Mouse (Mus musculus): ENCODE measurements around the gene Sarm1. TPM values are rescaled to one million over a fixed set of nuclear protein-coding genes. Genes with fewer than 3 reads are reported as not detected.

Sarm1 gene
- polyA plus RNA-seq, 1 experiment from 2014 or later = 1.8 TPM

GRCm38 (mm10) chr11:78502909-78503650 is 5.5 kb upstream of the Sarm1 start, which contains the start of gene Sebox:
TSS of gene Sebox (plus strand) at chr11:78503447.
- Histone ChIP-seq H3K36me3 (peaks cover 25% of the 10 kb centered on the region), H3K4me2 (no peak within 1 kb of the TSS), H3K4me3 (replicated peaks) (no peak within 1 kb of the TSS), H3K9me3 (replicated peaks) (no peaks in the 10 kb centered on the region), H3K4me1 (peaks cover 2% of the 10 kb centered on the region), H3K27me3 (peaks cover 34% of the 10 kb centered on the region), H3K9ac (no peak within 1 kb of the TSS), H3K27ac (no peak within 1 kb of the TSS)
- 73% methylated on average over 7 of the region's 7 CpGs for WGBS
- no peak for ATAC-seq (replicated peaks; ENCODE audit: low FRiP score)

DNA sequence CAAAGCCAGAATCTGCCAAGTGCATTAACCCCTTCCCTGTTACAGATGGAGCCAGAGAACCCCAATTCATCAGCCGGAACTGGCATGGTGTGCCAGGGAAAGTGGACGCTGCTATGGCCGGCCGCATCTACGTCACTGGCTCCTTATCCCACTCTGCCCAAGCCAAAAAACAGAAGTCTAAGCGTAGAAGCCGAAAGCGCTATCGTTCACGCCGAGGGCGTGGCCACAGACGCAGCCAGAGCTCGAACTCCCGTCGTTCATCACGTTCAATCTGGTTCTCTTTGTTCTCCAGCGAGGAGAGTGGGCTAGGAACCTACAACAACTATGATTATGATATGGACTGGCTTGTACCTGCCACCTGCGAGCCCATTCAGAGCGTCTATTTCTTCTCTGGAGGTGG is 4.0 kb upstream of the Sarm1 start:
- no peak overlapping the region for H3K4me3 ChIP-seq (replicated peaks)
- H3K27ac ChIP-seq = no peak overlapping the region
- H3K27me3 ChIP-seq = peaks cover 44% of the 10 kb centered on the region
- H3K4me2 ChIP-seq = no peak overlapping the region
- no peak for ATAC-seq (replicated peaks; ENCODE audit: low FRiP score)
- H3K4me1 ChIP-seq = peaks cover 16% of the 10 kb centered on the region
- H3K9me3 ChIP-seq (replicated peaks) = no peaks in the 10 kb centered on the region
- 72% methylated on average over 20 of the region's 20 CpGs for WGBS
- H3K9ac ChIP-seq = no peak overlapping the region
- H3K36me3 ChIP-seq = peaks cover 11% of the 10 kb centered on the region

DNA sequence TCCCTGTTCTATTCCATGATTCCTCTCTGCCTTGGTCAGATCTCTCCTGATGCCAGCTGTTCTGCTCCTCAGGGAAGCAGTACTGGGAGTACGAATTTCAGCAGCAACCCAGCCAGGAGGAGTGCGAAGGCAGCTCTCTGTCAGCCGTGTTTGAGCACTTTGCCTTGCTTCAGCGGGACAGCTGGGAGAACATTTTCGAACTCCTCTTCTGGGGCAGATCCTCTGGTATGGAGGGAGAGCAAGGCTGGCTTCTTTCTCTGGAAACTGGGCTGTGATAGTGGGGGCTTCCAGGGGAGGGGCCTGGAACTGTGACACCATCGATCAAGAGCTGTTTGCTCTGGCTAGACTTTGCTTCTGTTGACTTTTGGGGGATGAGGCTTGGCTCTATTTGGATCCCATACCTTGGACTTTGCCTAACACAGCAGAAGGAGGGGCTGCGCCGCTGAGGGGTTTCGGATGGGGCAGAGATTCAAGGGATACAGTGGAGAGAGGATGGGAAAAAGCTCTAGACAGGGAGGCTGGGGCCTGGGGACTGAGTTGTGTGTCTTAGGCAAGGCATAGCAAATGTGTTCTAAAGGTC is 3.2 kb upstream of the Sarm1 start:
- no peak overlapping the region for H3K4me2 ChIP-seq
- peaks cover 52% of the 10 kb centered on the region for H3K27me3 ChIP-seq
- peaks cover 16% of the 10 kb centered on the region for H3K4me1 ChIP-seq
- no peak overlapping the region for H3K4me3 ChIP-seq (replicated peaks)
- H3K9ac ChIP-seq = no peak overlapping the region
- peaks cover 2% of the 10 kb centered on the region; the same call in 1 of the 2 replicates for H3K36me3 ChIP-seq
- no peak for ATAC-seq (replicated peaks; ENCODE audit: low FRiP score)
- H3K27ac ChIP-seq = no peak overlapping the region
- no peaks in the 10 kb centered on the region for H3K9me3 ChIP-seq (replicated peaks)
- 83% methylated on average over 9 of the region's 9 CpGs for WGBS

DNA sequence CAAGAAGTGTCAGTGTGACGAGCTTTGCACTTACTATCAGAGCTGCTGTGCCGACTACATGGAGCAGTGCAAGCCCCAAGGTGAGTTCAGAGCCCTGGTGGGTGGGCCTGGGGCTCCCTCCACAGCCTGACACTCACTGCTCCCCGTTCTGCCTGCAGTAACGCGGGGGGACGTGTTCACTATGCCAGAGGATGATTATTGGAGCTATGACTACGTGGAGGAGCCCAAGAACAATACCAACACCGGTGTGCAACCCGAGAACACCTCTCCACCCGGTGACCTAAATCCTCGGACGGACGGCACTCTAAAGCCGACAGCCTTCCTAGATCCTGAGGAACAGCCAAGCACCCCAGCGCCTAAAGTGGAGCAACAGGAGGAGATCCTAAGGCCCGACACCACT is 2.0 kb upstream of the Sarm1 start:
- Histone ChIP-seq H3K27me3 (peaks cover 64% of the 10 kb centered on the region), H3K27ac (no peak overlapping the region), H3K9me3 (replicated peaks) (no peaks in the 10 kb centered on the region), H3K4me1 (peaks cover 16% of the 10 kb centered on the region), H3K9ac (no peak overlapping the region), H3K4me2 (no peak overlapping the region), H3K4me3 (replicated peaks) (no peak overlapping the region), H3K36me3 (no peaks in the 10 kb centered on the region)
- ATAC-seq (replicated peaks; ENCODE audit: low FRiP score) = no peak
- 41% methylated on average over 16 of the region's 16 CpGs for WGBS

DNA sequence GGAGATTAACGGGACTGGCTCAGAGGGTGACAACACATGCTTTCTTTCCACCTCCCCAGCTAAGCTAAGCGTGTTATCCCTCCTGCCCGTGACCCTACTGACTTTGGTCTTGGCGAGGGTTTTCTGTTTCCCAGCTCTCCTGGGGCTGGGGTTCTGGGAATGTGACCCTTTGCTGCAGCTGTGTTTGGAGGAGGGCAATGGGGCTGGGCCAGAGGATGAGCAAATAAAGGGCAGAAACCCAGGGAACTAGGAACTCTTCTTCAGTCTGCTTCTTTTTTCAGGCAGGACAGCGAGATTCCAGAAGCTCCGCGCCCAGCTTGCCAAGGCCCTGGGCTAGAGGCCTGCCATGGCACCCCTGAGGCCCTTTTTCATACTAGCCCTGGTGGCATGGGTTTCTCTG is 1.4 kb upstream of the Sarm1 start, which contains the start of gene Vtn:
Gene Vtn (plus strand): TSS at position 88 of the 400 bp plus-strand sequence.
- no peaks in the 10 kb centered on the region for H3K9me3 ChIP-seq (replicated peaks)
- 0 out of 2 replicates have a peak within 1 kb of the TSS, but pooled peaks have one; percentile 31 for H3K9ac ChIP-seq
- peaks cover 16% of the 10 kb centered on the region for H3K4me1 ChIP-seq
- peak within 1 kb of the TSS; percentile 99 for H3K4me2 ChIP-seq
- no peaks in the 10 kb centered on the region for H3K36me3 ChIP-seq
- WGBS = 54% methylated on average over 7 of the region's 7 CpGs
- H3K4me3 ChIP-seq (replicated peaks) = peak within 1 kb of the TSS; percentile 59
- no peak for ATAC-seq (replicated peaks; ENCODE audit: low FRiP score)
- 0 out of 2 replicates have a peak within 1 kb of the TSS, but pooled peaks have one; percentile 9 for H3K27ac ChIP-seq
- peaks cover 69% of the 10 kb centered on the region for H3K27me3 ChIP-seq

DNA sequence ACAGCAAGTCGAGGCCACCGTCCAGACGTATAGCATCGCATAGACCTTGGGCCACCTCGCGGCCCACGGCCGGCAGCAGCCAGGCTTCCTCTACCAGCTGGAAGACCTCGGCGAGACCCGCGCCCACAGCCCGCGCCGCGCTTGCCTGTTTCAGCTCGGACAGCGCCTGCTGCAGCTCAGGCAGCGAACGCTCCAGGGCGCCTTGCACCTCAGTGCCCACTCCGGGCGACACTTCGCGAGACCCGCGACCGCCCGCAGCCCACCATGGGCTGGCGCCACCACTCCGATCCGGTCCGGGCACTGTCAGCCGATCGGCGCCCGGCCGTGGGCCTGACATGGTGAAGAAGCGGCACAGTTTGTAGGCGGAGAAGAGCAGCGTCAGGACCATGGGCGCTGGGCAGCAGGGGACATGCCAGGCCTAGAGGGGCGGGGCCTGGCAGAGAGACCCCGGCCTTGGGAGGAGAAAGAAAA is 448 bp downstream of the Sarm1 start:
- H3K27ac ChIP-seq = no peak overlapping the region
- under 1% methylated on average over 44 of the region's 44 CpGs for WGBS
- peak overlapping the region; percentile 43 for H3K9ac ChIP-seq
- H3K27me3 ChIP-seq = peaks cover 79% of the 10 kb centered on the region
- peak; percentile 32 for ATAC-seq (replicated peaks; ENCODE audit: low FRiP score)
- H3K9me3 ChIP-seq (replicated peaks) = no peaks in the 10 kb centered on the region
- H3K4me1 ChIP-seq = peaks cover 16% of the 10 kb centered on the region
- H3K36me3 ChIP-seq = no peaks in the 10 kb centered on the region
- H3K4me3 ChIP-seq (replicated peaks) = peak overlapping the region; percentile 59
- H3K4me2 ChIP-seq = peak overlapping the region; percentile 99

DNA sequence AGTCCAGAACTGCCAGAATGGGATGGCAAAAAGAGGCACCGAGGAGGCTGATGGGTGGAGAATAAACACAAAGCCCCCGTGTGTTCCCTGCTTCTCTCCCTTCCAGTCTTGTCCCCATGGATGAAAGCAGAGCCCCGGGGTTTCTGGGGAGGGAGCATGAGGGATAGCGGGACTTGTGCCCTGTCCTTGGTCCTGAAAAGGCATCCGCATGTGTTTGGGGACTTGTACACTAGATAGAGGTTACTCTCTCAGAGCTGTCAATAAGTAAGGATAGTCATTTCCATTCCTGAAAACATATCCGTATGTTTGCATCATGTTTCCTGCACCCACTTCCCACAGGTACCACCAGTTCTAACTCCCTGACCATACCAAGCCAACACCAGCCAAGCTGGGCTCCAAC is 1.6 kb downstream of the Sarm1 start:
- H3K36me3 ChIP-seq = no peaks in the 10 kb centered on the region
- no peak overlapping the region for H3K9ac ChIP-seq
- ATAC-seq (replicated peaks; ENCODE audit: low FRiP score) = no peak
- no peak overlapping the region for H3K27ac ChIP-seq
- H3K27me3 ChIP-seq = peaks cover 83% of the 10 kb centered on the region
- 5% methylated on average over 6 of the region's 6 CpGs for WGBS
- peaks cover 19% of the 10 kb centered on the region for H3K4me1 ChIP-seq
- H3K9me3 ChIP-seq (replicated peaks) = no peaks in the 10 kb centered on the region
- H3K4me3 ChIP-seq (replicated peaks) = no peak overlapping the region
- no peak overlapping the region for H3K4me2 ChIP-seq

DNA sequence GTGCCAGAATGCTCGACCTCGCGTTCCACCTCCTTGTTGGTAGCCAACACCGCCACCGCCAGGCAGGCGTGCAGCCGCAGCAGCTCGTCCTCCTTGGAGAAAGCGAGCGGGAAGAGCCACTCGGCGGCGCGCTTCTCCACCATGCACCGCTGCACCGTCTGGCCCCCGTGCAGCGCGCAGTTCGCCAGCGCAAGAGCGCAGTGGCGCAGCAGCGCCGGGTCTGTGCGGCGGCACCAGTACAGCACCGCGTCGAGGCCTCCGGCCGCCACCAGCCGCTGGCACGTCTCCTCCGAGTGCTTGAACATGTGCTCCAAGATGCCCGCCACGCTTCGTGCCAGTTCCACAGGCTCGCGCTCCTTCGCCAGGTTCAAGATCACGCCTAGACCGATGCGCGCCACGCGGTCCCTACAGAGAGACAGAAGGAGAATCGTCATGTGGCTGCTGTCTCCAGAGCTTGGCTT is 6.7 kb downstream of the Sarm1 start:
- Histone ChIP-seq H3K4me2 (peak overlapping the region; percentile 54), H3K4me3 (replicated peaks) (peak overlapping the region; percentile 32), H3K9me3 (replicated peaks) (no peaks in the 10 kb centered on the region), H3K36me3 (no peaks in the 10 kb centered on the region), H3K27me3 (peaks cover 89% of the 10 kb centered on the region), H3K4me1 (peaks cover 13% of the 10 kb centered on the region), H3K27ac (no peak overlapping the region), H3K9ac (no peak overlapping the region)
- ATAC-seq (replicated peaks; ENCODE audit: low FRiP score) = no peak; the same call in 1 of the 2 replicates
- WGBS = 11% methylated on average over 48 of the region's 48 CpGs

GRCm38 (mm10) chr11:78488168-78488567 is 9.4 kb downstream of the Sarm1 start:
- Histone ChIP-seq H3K4me3 (replicated peaks) (no peak overlapping the region), H3K9ac (no peak overlapping the region), H3K4me1 (peaks cover 13% of the 10 kb centered on the region), H3K27ac (no peak overlapping the region), H3K4me2 (no peak overlapping the region), H3K9me3 (replicated peaks) (no peaks in the 10 kb centered on the region), H3K27me3 (peaks cover 80% of the 10 kb centered on the region), H3K36me3 (no peaks in the 10 kb centered on the region)
- ATAC-seq (replicated peaks; ENCODE audit: low FRiP score) = no peak
- WGBS = under 1% methylated on average over 8 of the region's 8 CpGs

DNA sequence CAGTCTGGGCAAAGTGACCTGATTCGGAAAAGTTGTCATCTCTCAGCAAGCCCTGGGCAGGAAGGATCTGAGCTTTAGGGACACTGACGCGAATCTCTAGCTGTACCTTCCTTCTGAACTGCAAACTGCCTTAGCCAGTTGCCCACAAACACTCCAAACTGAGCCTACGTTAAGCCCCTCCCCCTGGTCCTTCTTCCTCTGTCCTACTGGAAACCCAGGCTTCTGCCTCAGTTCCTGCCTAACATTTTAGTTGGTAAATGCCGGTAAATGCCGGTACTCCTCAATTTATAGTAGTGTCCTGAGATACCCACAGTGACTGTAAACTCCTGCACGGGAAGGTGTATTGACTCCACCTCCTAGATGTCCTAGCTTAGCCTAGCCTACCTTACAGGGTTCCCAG is 13.9 kb downstream of the Sarm1 start:
- H3K4me1 ChIP-seq = peaks cover 4% of the 10 kb centered on the region; the same call in 1 of the 2 replicates
- no peak for ATAC-seq (replicated peaks; ENCODE audit: low FRiP score)
- no peak overlapping the region for H3K4me3 ChIP-seq (replicated peaks)
- peaks cover 43% of the 10 kb centered on the region for H3K27me3 ChIP-seq
- no peak overlapping the region for H3K27ac ChIP-seq
- H3K9me3 ChIP-seq (replicated peaks) = no peaks in the 10 kb centered on the region
- H3K9ac ChIP-seq = no peak overlapping the region
- H3K4me2 ChIP-seq = no peak overlapping the region
- WGBS = 63% methylated on average over 7 of the region's 7 CpGs
- no peaks in the 10 kb centered on the region for H3K36me3 ChIP-seq

- Histone ChIP-seq H3K4me2 (no peak overlapping the region), H3K36me3 (no peaks in the 10 kb centered on the region), H3K9ac (no peak overlapping the region), H3K4me3 (replicated peaks) (no peak overlapping the region), H3K4me1 (no peaks in the 10 kb centered on the region), H3K27me3 (no peaks in the 10 kb centered on the region), H3K9me3 (replicated peaks) (no peaks in the 10 kb centered on the region), H3K27ac (no peak overlapping the region)
- ATAC-seq (replicated peaks; ENCODE audit: low FRiP score) = no peak
- WGBS = 77% methylated on average over 3 of the region's 3 CpGs
These were observed 22.3 kb downstream of the Sarm1 start for GRCm38 (mm10) chr11:78475289-78475688.

GRCm38 (mm10) chr11:78471326-78472103 is 26.0 kb downstream of the Sarm1 start:
- H3K4me1 ChIP-seq = peaks cover 5% of the 10 kb centered on the region
- no peak for ATAC-seq (replicated peaks; ENCODE audit: low FRiP score)
- H3K36me3 ChIP-seq = no peaks in the 10 kb centered on the region
- no peak overlapping the region for H3K9ac ChIP-seq
- H3K4me3 ChIP-seq (replicated peaks) = no peak overlapping the region
- no peak overlapping the region for H3K4me2 ChIP-seq
- 88% methylated on average over 10 of the region's 10 CpGs for WGBS
- H3K27me3 ChIP-seq = no peaks in the 10 kb centered on the region
- no peaks in the 10 kb centered on the region for H3K9me3 ChIP-seq (replicated peaks)
- no peak overlapping the region for H3K27ac ChIP-seq

All from kidney, embryonic 15.5 days (tissue).